Mouse (Mus musculus): ENCODE data around the gene Saysd1.

DNA sequence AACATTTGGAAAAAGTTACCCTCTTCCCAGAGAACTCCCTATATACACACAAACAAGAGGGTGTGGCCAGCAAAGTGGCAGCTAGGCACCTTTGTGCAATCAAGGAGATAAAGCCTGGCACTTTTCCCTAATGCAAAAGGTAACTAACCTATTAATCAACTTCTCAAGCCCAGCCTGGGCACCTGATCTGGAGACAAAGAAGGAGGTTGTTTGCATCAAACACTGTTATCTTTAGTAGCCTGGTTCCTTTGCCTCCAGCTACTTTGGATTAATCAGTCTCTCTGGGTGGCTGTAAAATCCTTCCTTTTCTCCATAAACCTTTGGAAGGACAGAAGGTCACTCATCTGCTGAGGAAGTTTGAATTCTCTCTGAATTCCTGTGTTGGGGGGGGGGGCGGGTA is 27.4 kb downstream of the Saysd1 start:
- no peak for TF ChIP-seq EP300 (IDR thresholded peaks at IDR 0.05)
- TF ChIP-seq CTCF (IDR thresholded peaks at IDR 0.05) = no peak

Data from lung, postnatal 0 days (tissue).